ENCODE assay signal across 1 mouse cellular context in genomic region chr1:191326233-191326882, GRCm38 (mm10).
TF ChIP-seq lines count a peak whose summit lies in the region.

No protein-coding gene starts in this region.

TF ChIP-seq in CH12.LX, 34 proteins besides CTCF, POLR2A, EP300 and RAD21 (continued from another document):
- TF ChIP-seq USF1 (IDR thresholded peaks at IDR 0.05; ENCODE audit: low read depth, low read length): no peak
- TF ChIP-seq E2F4 (IDR thresholded peaks at IDR 0.05; ENCODE audit: insufficient replicate concordance, low read depth, low read length): no peak
- TF ChIP-seq BHLHE40 (IDR thresholded peaks at IDR 0.05; ENCODE audit: low read depth, low read length): no peak
- TF ChIP-seq ELF1 (IDR thresholded peaks at IDR 0.05; ENCODE audit: low read depth, low read length): no peak
- TF ChIP-seq KAT2A (IDR thresholded peaks at IDR 0.05; ENCODE audit: insufficient replicate concordance, low read length): no peak
- TF ChIP-seq PAX5 (IDR thresholded peaks at IDR 0.05; ENCODE audit: low read length): no peak
